Mouse (Mus musculus) naive thymus-derived CD4-positive, alpha-beta T cell, adult 2 months (primary cell): ENCODE results near the gene Frat2.

ENCODE experiments used
- DNase-seq: peaks from one replicate; pipeline ENCODE4 v3.0.0-alpha.2; 2011; ENCODE audit warnings: low read depth

Gene Frat2

DNA sequence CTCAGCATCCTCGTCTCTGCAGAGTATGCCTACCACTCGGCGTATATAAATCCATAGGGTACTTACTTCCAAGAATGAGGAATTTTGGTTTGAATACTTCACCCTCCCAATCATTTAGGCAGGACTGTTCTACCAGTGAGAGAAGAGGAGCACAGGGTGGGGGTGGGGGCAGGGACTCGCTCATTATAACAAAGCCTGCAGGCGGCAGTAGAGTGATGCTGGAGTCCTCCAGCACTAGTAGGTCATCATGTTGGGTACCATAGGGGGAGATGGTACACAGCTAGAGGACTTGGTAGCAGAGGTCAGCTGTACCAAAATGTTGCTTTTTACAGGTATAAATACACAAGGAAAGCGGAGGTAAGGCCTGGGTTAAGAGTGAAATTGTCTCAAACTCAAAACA, 3.6 kb downstream of the Frat2 start:
- DNase-seq: peak; percentile 74

DNA sequence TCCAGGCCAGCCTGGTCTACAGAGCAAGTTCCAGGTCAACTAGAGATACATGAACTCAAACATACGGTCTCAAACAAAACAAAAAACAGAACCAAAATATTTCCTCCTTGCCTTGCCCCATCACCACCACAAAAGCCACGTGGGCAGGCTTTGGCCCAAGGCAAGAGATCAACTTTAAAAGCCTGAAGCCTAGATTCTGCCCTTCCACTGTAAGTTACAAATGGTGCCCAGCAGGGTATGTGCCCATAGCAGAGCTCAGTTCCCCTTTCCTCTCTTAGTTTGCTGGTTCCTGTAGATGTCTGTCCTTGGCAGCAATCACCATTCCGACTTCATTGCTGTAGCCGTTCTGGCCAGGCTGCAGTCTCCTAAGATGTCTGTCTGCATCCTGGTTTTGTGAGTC, 5.2 kb downstream of the Frat2 start:
- DNase-seq: no peak

DNA sequence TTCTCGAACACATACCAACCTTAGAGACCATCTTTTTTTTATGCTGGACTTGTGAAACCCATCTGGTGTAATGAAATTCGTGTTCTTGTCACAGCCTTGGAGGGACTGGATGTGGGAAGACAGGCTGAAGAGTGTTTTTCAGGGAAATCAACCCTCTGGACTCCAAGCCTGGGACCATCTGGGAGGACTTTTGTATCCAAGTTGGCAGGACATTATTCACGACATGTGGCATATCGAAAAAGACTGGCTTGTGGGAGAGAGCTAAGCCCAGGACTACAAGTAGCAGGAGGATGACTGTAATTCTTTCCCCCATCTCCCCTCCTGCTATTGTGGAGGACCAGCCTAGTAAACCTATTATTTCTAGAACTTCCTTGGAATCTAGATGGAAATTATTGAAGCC, 5.7 kb downstream of the Frat2 start:
- no peak for DNase-seq

DNA sequence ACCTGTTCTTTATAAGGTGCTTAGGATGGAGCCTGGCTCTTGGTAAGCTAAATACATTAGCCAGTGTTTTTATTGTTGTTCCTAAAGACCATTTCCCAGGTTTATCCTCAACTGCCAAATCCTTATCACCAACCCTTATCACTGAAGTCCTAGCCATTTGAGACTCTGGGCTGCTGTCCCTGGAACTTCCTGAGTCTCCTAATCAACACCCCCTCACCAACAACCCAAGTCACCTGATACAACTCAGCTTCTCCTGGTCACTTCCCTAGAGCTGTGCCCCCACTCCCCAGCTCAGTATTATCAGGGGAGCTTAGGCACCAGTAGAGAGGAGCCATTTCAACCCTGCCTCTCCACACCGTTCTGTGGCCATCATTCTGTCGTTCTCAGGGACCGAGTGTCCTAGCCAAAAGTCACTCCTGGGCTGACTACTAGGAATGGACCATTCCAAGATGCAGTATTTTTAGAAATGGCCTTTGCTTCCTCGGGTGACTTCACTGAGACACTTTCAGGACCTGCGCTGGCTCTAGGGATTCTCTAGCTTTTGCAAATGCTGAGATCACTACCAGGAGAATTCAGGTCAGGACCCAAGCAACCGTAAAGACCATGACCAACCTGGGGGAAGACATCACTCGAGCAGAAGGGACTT, 6.7 kb downstream of the Frat2 start:
- DNase-seq: no peak

DNA sequence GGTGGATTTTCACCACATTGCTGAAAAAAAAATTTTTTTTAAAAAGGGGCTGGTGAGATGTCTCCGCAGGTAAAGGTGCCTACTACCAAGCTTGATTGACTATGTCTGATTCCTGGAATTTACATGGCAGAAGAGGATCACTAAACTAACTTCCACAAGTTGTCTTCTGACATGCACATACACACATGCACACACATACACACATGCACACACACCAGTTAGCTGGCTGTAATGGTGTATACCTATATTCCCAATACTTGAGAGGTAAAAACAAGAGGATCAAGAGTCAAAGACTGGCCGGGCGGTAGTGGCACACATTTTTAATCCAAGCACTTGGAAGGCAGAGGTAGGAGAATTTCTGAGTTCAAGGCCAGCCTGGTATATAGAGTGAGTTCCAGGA, 8.2 kb downstream of the Frat2 start:
- no peak for DNase-seq

DNA sequence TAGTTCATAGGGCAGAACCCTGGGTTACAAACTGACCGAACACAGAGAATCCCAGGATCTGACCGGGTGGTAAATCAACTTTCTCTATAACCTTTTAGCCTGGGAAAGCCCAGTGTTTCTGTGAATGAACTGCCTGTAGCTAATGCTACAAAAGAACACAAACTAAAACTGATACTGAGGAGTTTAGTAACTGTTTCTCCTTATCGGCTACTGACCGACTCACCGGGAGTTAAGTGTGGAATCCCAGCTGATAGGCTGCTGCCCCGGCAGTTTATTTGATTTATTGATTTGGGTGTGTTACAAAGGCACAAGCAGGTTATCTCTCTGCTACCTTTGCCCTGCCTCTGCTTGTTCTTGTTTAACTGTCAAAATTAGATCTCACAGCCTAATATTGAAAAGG, 9.1 kb downstream of the Frat2 start:
- DNase-seq: no peak

DNA sequence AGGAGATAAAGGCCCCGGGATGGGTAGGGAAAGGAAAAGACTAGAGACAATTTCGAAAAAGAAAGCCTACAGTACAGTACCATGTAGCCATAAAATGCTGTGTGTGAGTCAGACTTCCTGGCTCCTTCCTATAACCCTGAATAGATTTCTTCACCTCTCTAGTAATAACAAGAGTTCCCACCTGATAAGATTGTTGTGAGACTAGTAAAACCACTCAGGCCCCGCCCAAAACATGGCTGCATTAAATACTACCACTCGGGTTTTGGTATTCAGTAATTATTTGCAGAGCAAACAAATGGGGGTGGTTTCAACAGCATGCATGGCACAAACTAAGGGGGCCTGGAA, 10.0 kb downstream of the Frat2 start:
- DNase-seq: no peak

DNA sequence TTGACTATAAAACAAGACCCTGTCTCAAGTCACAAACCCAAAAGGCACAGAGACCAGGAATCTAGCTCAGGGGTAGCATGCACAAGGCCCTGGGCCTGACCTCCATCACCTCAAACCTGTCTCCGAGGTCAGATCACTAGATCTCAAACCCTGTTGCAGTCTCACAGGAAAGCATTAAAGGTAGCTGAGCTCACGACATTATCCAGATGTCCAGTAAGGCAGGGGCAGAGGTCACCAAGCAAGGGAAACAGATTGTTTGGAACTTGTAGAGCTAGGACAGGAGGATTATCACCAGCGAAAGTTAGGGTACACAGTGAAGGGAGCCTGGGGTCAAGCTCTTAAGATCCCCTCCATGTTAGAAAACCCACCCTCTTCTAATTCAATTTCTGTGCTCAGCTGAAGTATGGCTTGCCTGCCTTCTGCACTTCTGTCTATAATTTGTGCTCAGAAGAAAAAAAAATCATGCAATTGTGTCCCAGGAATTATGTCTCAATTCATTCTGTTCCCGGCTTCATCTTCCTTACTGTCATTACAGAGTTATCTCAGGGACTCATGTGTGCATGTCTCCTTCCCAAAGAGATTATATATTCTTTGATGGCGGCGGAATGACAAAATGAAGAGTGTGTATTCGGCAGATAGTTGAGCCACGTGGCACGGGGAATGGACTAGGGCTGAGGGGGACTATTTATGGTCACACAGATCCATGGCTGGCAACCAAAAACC, 10.6 kb downstream of the Frat2 start:
- no peak for DNase-seq

DNA sequence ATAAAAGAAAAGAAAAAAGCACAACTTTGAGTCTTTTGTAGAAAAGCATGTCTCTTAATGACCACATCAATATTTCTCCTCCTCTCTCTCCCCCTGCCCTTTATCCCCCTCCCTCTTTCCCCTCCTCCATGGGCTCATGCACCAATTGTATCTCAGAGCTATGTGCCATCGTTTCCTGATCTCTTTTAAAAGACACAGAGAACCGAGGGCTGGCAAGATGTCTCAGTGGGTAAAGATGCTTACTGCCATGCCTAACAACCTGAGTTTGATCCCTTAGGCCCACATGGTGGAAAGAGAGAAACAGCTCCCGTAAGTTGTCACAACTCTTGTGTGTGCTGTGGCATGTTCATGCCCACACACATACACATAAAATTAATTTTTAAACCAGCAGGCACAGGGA, 11.2 kb downstream of the Frat2 start:
- no peak for DNase-seq

DNA sequence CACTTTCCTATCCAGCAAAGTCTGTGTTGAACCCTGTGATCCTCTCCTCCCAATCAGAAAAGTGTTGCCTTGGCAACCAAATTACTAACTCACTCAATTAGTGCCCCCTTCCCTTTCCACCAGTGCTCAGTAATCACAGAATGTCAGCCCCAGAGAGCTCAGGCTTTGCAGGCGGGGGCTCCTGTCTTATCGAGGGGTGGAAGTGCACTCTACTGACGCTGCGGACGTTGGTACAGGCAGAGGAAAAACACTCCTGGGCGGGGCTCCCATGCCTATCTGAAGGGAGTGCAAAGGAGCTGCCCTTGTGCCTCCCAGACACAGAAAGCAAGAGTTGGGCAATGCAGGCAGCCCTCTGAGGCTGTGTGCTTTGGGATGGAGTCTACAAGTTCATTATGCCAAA, 12.1 kb downstream of the Frat2 start:
- DNase-seq: no peak

DNA sequence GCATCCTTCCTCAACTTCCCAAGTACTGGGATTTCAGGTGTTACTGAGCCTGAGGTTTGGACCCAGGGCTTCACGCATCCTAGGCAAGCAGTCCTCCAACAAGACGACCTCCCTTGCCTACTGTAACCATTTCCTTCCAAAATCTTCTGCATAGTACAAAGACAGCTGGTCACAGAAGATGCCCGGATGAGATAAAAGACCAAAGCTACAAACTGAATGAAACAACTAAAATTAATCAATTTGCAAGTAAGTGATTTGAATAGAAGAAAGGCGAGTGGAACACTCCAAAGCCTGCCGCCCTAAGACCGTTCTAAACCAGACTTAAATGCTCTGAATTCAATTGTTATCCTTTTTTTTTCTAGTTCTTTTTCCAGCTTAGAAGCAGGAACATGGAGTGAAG, 12.5 kb downstream of the Frat2 start:
- DNase-seq: no peak

DNA sequence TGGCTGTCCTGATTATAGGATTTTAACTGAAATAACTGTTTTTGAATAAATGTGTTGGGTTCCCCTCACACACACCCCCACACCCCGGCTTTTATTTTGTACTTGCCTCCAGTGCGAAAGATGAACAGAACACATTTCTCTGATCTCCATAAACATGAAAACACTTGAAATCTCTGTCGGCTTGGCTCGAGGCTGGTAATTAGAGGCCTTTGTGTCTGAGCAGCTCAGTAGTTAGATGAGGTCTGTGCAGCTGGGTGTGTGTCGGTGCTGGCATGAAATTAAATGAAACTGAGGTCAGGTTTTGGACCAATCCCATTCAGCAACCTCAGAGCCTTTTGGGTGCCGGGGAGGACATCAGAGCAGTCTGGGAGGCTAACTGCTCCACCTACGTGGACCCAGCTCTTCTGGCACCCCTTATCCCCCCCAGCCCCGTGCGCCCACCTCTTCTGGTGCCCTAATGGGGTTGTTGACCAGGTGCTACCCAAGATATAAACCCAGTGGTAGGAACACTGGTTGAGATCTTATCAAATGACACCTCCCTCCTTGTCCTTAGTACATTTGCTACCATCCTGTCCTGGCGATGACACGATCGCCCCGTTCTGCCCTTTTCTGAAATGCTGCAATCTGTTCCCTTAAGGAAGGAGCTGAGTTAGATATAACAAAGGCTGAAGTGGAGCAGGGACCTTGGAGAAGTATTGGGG, 15.3 kb downstream of the Frat2 start:
- DNase-seq: no peak

DNA sequence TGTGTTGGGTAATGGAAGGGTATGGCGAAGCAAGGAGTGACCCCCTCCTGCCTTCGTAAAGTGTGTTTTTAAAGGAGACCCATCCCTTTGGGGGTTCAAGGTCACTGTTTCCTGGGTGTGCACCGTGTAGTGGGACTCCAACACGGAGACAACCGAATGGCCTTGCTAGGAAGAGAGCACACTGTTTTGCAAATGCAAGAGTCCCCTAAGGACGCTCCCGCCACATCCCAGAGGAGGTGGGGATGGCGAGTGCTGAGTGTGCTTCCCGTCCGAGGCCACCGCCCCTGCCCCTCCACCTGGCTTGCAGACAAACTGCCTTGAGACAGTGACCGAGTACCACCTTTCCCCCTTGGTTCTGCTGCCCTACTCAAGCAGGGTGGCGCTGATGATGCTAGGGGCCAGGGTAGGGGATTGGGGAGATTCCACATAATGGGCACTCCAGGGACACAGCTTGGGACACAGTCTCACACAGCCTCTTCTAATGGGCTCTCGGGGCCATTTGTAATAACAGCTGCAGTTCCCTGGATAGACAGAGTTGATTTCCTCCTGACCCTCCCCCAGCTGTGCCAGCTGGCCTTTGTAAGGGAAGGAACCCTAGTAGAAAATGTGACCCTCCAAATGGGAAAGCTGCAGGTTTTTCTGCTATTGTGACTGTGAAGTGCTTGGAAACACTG, 16.1 kb downstream of the Frat2 start:
- peak; percentile 13 for DNase-seq

DNA sequence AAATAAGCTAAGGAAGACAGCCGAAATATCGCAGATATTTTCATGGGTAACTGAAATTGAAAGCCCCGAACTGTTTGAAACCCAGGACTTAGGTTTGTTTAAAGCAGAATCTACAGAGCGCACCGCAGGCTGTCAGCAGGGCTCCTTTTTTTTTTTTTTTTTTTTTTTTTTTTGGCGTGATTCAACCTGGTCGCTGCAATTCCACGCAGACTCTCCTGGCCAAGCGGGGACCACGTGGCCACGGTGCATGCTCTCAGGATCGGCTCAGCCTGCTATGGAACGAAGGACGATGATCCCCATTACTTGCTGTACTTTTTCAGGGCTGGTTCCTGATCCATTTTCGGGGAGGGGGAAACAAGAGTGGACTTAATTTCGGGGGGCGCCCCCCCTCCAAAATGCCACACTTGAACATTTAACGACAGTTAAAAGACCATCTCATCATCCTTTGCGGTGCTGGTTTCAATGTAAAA, 16.8 kb downstream of the Frat2 start:
- no peak for DNase-seq

DNA sequence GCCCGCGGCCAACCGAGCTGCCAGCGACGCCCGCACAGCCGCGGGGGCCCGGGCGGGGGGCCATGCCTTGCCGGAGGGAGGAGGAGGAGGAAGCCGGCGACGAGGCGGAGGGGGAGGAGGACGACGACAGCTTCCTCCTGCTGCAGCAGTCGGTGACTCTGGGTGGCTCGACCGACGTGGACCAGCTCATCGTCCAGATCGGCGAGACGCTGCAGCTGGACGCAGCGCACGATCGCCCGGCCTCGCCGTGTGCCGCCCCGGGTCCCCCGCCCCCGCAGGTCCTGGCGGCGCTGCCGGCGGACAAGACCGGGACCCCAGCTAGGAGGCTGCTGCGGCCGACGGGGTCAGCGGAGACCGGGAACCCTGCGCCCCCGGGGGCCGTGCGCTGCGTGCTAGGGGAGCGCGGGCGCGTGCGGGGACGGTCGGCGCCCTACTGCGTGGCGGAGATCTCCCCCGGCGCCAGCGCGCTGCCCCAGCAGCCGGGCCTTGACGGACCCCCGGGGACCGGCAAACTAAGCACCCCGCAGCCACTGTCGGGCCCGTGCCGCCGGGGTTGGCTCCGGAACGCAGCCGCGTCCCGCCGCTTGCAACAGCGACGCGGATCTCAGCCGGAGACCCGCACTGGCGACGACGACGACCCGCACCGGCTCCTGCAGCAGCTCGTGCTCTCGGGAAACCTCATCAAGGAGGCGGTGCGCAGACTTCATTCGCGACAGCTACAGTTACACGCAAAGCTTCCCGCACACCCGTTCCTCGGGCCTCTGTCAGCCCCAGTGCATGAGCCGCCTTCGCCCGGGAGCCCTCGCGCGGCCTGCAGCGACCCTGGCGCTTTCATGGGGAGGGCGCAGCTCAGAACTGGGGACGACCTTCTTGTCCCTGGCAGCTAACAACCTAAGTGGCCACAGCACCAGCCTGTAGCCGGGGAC, 17.6 kb downstream of the Frat2 start:
- DNase-seq: peak; percentile 70

DNA sequence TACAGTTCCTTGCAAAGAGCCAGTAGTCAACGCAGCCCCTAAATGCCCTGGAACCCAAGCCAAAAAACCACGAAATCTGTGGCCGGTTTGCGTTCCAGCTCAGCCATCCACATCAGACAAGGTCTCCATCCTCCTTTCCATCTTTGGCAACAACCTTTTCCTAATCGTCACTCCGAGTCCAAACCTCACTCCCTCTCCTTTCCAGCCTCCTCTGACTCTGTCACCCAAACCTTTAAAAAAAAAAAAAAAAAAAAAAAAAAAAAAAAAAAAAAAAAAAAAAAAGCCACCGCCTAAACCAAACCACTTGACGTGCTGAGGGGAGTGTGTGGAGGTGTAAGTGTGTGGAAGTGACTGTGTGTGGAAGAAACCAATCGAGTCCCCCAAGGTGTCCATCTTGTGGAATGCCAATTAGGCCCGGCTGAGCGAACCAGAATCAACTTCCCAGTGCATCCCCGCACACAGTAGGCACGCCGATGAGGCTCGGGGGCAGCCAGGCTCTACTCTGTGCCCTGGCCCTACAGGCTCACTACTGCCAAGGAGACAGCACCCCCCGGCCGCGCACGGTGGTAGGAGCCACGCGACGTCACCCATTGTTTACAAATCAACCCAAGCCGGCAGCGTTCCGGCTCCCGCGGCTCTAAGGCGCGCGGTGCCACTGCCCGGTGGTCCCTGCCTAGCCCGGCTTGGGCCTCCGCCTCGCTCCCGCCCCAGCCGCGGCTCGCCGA, 18.4 kb downstream of the Frat2 start, which contains the start of gene Frat1:
TSS of gene Frat1 (plus strand) at position 590 of the 725 bp plus-strand sequence.
- peak; percentile 98 for DNase-seq

DNA sequence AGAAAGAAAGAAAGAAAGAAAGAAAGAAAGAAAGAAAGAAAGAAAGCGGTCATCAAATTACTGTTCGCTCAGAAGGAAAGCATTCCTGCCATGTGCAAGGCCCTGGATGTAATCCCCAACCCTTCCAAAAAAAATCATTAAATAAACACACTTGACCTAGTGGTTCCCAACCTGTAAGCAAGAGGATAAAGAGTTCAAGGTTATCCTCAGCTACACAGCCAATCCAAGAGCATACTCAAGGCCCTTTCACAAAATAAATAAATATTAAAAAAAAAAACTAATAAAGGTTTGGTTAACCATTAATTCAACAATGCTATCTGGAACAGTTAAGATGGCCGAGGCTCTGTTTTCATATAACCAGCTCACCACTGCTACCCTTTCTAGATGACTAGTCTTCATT, 19.0 kb downstream of the Frat2 start:
- no peak for DNase-seq

DNA sequence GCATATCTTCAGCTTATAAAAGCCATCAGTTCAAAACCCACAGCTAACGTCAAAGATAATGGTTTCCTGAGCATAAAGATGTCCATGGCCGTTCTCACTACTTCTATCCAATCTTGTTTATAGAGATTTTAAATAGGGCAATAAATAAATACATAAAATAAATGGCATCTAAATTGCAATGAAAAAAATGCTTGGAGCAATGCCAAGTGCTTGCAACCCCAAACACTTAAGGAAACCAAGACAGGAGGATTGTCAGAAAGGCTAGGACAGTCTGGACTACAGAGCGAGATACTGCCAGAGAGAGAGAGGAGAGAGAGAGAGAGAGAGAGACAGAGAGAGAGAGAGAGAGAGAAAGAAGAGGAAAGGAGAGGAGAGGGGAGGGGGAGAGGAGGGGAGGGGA, 21.4 kb downstream of the Frat2 start:
- no peak for DNase-seq

DNA sequence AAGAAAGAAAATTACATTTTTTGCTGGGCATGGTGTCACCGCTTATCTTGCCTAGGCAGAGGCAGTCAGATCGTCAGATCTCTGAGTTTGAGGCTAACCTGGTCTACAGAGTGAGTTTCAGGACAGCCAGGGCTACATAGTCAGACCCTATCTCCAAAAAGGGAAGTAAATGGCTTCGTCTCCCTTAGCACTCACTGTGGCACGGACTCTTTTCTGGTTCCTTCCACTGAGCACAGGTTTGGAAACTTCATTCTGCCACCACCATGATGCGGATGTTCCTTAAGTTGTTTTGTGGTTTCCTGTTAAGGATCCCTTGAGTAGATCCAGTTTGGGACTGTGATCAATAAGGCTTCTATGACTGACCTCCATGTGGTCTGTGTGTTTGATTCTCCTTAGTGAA, 23.0 kb downstream of the Frat2 start:
- no peak for DNase-seq

DNA sequence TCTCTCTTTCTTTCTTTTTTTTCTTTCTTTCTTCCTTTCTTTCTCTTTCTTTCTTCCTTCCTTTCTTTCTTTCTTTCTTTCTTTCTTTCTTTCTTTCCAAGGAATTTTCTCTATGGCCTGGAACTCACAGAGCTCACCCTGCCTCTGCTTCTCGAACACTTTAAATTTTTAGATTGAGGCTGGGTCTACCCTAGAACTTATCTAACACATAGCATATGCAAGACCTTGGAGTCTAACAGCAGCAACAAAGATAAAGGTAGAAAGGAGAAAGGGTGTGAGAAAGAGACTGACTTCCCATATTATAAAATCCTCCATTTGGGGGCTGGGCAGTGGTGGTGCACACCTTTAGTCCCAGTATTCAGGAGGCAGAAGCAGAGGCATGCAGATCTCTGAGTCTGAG, 25.3 kb downstream of the Frat2 start:
- no peak for DNase-seq

DNA sequence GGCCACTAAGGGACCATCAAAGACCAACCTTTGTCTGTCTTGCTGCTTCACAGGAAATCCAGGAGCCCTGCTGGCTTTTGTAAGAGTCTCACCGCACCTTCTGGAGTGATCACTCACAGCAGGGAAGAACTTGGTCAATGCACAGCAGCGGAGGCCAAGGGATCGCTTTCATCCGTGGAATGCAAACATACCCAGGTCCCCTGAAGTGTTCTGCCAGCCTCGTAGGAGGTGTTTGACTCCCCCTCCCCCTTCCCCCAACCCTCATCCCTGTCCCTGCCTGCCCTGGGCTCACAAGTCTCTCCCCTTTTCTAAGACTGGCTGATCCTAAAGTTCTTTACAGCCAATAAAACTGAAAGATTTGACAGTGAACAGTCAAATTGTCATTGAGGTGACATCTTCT, 26.5 kb downstream of the Frat2 start:
- DNase-seq: no peak
